Mouse (Mus musculus) layer of hippocampus, adult 18-20 months (tissue): ENCODE measurements around the gene Phlpp1. TPM values are rescaled to one million over a fixed set of nuclear protein-coding genes. Genes with fewer than 3 reads are reported as not detected.

Source experiments
- DNase-seq, 2 experiments: peaks; one replicate each; pipeline ENCODE4 v3.0.0; 2022; ENCODE audit warnings: low spot score in 2 of 2
- total RNA-seq, 2 experiments: library from RNA; stranded (reverse); gene quantifications; 2 replicates each; pipeline ENCODE4 v1.2.3; 2021

Phlpp1 gene
- total RNA-seq, 2 experiments from 2014 or later, result 88.3 to 97.0 TPM

- DNase-seq, result peak; percentile 38 to 73
These were observed 69.5 kb downstream of the Phlpp1 start for GRCm38 (mm10) chr1:106241059-106241458.

- peak in 1 of 2 experiments; percentile 56 for DNase-seq
These were observed 70.6 kb downstream of the Phlpp1 start for GRCm38 (mm10) chr1:106242129-106242528.

GRCm38 (mm10) chr1:106243371-106243770 is 71.8 kb downstream of the Phlpp1 start:
- DNase-seq, result no peak

GRCm38 (mm10) chr1:106244245-106244644 is 72.7 kb downstream of the Phlpp1 start:
- no peak for DNase-seq

GRCm38 (mm10) chr1:106254047-106254446 is 82.5 kb downstream of the Phlpp1 start:
- no peak for DNase-seq

GRCm38 (mm10) chr1:106257176-106257575 is 85.6 kb downstream of the Phlpp1 start:
- no peak for DNase-seq

- no peak for DNase-seq
These were observed 96.7 kb downstream of the Phlpp1 start for GRCm38 (mm10) chr1:106268028-106268799.

- DNase-seq, result no peak
These were observed 97.8 kb downstream of the Phlpp1 start for GRCm38 (mm10) chr1:106269337-106269736.

GRCm38 (mm10) chr1:106272916-106273315 is 101.4 kb downstream of the Phlpp1 start:
- DNase-seq, result no peak

- DNase-seq, result no peak
These were observed 102.2 kb downstream of the Phlpp1 start for GRCm38 (mm10) chr1:106273801-106274200.

- DNase-seq, result no peak
These were observed 103.0 kb downstream of the Phlpp1 start for GRCm38 (mm10) chr1:106274561-106275001.

GRCm38 (mm10) chr1:106275142-106275541 is 103.6 kb downstream of the Phlpp1 start:
- DNase-seq, result no peak

GRCm38 (mm10) chr1:106275731-106276130 is 104.2 kb downstream of the Phlpp1 start:
- no peak for DNase-seq

- no peak for DNase-seq
These were observed 105.3 kb downstream of the Phlpp1 start for GRCm38 (mm10) chr1:106276824-106277223.

- no peak for DNase-seq
These were observed 105.7 kb downstream of the Phlpp1 start for GRCm38 (mm10) chr1:106277286-106277685.

- no peak for DNase-seq
These were observed 107.1 kb downstream of the Phlpp1 start for GRCm38 (mm10) chr1:106278552-106279060.

- DNase-seq, result no peak
These were observed 108.0 kb downstream of the Phlpp1 start for GRCm38 (mm10) chr1:106279404-106280123.

GRCm38 (mm10) chr1:106280171-106280913 is 108.8 kb downstream of the Phlpp1 start:
- DNase-seq, result no peak

- no peak for DNase-seq
These were observed 115.3 kb downstream of the Phlpp1 start for GRCm38 (mm10) chr1:106286815-106287214.

- peak in 1 of 2 experiments; percentile 43 for DNase-seq
These were observed 117.5 kb downstream of the Phlpp1 start for GRCm38 (mm10) chr1:106289065-106289464.

- DNase-seq, result no peak
These were observed 118.0 kb downstream of the Phlpp1 start for GRCm38 (mm10) chr1:106289580-106289979.
